Mouse (Mus musculus) olfactory bulb, adult 2 months (tissue): ENCODE results near the gene Arhgdia.

Source experiments
- CTCF ChIP-seq: fragments of 200-500 bp; IDR thresholded peaks from 2 replicates; pipeline ENCODE4 v1.5.1; 2012; ENCODE audit warnings: low read depth, mild to moderate bottlenecking, low read length, moderate library complexity; ENCODE audit not compliant: insufficient read depth
- POLR2A ChIP-seq: fragments of 200-500 bp; IDR thresholded peaks from 2 replicates; pipeline ENCODE4 v1.6.1; 2012; ENCODE audit warnings: mild to moderate bottlenecking, low read depth, low read length, moderate library complexity; ENCODE audit not compliant: insufficient read depth

DNA sequence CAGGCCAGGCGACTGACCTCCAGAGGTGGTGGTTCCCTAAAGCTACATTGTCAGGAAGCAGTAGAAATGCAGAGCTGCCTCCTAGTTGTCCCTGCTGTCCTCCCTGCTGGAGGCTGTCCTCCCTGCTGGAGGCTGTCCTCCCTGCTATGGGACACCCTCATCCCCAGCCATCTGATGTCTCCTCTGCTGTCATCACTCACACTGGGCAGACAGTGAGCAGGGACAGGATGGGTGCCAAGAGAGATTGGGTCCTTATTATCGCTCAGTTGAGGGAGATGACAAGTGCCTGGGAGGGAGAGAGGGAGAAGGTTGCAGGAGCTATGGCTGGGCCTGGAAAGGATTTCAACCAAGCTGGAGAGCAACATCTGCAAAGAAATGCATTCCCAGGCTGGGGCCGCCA, 46.3 kb downstream of the Arhgdia start:
- TF ChIP-seq CTCF (no peak), POLR2A (no peak)
